Mouse (Mus musculus): ENCODE measurements around the gene Mmadhc. TPM values are rescaled to one million over a fixed set of nuclear protein-coding genes. Genes with fewer than 3 reads are reported as not detected.

The Mmadhc gene
- polyA plus RNA-seq, 2 experiments from 2014 or later: 46.5 to 48.3 TPM

DNA sequence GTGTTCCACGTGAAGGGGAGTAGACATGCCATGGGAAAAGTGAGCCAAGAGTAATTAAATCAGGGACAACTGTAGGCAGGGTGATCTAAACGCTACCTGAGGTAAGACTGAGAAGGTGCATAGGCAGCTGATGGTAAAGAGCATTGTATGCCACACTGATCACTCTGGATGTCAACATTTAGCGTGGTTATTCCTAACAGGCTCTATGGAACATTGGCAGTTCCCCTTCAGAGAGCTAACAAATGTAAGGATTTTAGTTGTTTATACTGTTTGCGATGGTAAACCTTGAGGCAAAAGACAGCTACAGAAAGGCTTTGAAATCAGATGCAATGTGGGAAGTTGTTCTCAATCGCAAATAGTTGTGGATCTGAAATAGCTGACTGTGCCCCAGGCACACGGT, 32.5 kb downstream of the Mmadhc start:
- no peak for ATAC-seq

DNA sequence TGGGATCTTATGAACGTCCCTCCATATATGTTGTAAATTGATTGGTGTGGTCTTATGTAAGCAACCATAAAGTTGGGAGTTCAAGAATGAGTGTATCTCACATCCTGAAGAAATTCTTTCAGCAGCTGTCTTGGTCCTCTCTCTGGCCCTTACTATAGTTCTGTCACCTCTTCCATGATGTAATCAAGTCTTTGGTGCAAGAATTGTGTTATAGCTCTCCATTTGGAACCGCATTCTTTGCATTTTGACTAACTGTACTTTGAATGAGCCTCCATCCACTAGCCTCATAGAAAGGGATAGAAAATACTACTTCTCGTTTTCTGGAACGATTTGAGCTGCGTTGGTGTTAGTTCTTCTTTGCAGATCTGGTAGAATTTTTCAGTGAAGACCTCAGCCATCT, 41.6 kb downstream of the Mmadhc start:
- no peak for ATAC-seq

DNA sequence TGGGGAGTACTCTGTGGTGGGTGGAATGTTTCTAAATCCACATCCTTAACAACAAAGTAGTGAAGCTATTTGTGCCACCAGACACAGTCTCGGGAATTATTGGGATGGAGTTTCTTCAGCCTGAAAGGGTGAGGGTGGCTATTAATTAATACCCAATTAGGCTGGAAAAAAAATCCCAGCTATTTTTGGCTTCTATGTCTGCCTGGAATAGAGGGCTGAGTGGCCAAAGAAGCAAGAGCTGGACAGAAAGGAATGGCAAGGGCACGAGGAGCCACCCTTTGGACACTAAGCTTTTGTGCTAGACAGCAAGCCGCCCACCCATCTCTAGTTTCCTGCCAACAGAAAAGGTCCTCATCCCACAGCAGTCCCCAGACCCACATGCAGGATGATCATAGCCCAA, 48.0 kb downstream of the Mmadhc start:
- no peak for ATAC-seq

DNA sequence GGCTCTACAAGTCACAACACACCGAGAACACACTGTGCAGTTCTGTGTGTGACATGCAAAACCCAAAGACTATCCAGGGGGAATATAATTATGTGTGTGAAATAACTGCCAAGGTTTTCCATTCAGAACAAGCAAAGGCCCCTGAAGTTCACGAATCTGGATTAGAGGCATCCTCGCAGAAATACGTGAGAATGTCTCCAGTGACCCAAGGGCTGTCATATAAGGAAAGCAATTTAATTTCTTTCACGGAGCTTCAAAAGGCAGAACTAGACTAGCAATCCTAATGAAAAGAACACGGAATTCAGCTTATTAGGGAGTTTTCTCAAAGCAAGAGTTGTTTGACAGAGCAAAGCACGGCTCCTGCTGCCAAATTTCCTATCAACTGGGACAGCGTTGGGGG, 63.1 kb downstream of the Mmadhc start:
- no peak for ATAC-seq

Other genes starting within 250 kb of the Mmadhc start
- not detected for gene Lypd6, start 230.4 kb downstream of the Mmadhc start, polyA plus RNA-seq (2017; shearing (Covaris generic))